Mouse (Mus musculus) heart, embryonic 14.5 days (tissue): ENCODE measurements around the gene Ntmt1. TPM values are rescaled to one million over a fixed set of nuclear protein-coding genes. Genes with fewer than 3 reads are reported as not detected.

ENCODE experiments used
- ATAC-seq: fragments of 200-750 bp; cut with Nextera tagmentation; 2 replicates; pipeline ENCODE4 v1.8.0; 2017; ENCODE audit warnings: low read depth, moderate TSS enrichment; ENCODE audit not compliant: insufficient number of reproducible peaks, insufficient read depth, low FRiP score
- H3K27ac ChIP-seq, 2 experiments: fragments of 200-500 bp in 1 of 2; fragments of 300-500 bp in 1 of 2; sonication (generic) in 1 of 2; replicated peaks in 1 of 2; 2 replicates each; pipeline ENCODE4 v1.5.1; 2012 to 2014; ENCODE audit warnings: low read depth in 2 of 2, low read length in 2 of 2, control low read depth in 1 of 2, mild to moderate bottlenecking in 1 of 2, mixed read lengths in 1 of 2; ENCODE audit not compliant: control insufficient read depth in 1 of 2, insufficient read depth in 1 of 2
- H3K27me3 ChIP-seq: fragments of 300-500 bp; sonication (generic); 2 replicates; pipeline ENCODE4 v1.6.1; 2014; ENCODE audit warnings: mild to moderate bottlenecking, low read length, control low read depth; ENCODE audit not compliant: control insufficient read depth, insufficient read depth
- H3K36me3 ChIP-seq: fragments of 300-500 bp; sonication (generic); 2 replicates; pipeline ENCODE4 v1.6.1; 2014; ENCODE audit warnings: mild to moderate bottlenecking, control low read depth, low read length, mixed read lengths; ENCODE audit not compliant: control insufficient read depth, insufficient read depth
- H3K4me1 ChIP-seq, 2 experiments: fragments of 200-500 bp in 1 of 2; fragments of 300-500 bp in 1 of 2; sonication (generic) in 1 of 2; 2 replicates each; pipeline ENCODE4 v1.6.1; 2012 to 2014; ENCODE audit warnings: low read length in 2 of 2, control low read depth in 1 of 2, mixed read lengths in 1 of 2; ENCODE audit not compliant: control insufficient read depth in 2 of 2, insufficient read depth in 2 of 2
- H3K4me2 ChIP-seq: fragments of 300-500 bp; sonication (generic); 2 replicates; pipeline ENCODE4 v1.6.1; 2014; ENCODE audit warnings: mild to moderate bottlenecking, low read length
- H3K4me3 ChIP-seq, 2 experiments: fragments of 200-500 bp in 1 of 2; fragments of 300-500 bp in 1 of 2; sonication (generic) in 1 of 2; 2 replicates each; pipeline ENCODE4 v1.5.1; 2012 to 2014; ENCODE audit warnings: low read length in 2 of 2, mild to moderate bottlenecking in 2 of 2, control low read depth in 1 of 2, low read depth in 1 of 2, moderate library complexity in 1 of 2; ENCODE audit not compliant: control insufficient read depth in 1 of 2, insufficient read depth in 1 of 2
- H3K9ac ChIP-seq: fragments of 300-500 bp; sonication (generic); 2 replicates; pipeline ENCODE4 v1.6.1; 2014; ENCODE audit warnings: mild to moderate bottlenecking, low read length
- H3K9me3 ChIP-seq: fragments of 300-500 bp; sonication (generic); 2 replicates; pipeline ENCODE4 v1.6.1; 2016; ENCODE audit warnings: low read length, control low read depth; ENCODE audit not compliant: control insufficient read depth
- WGBS: fragments of 180-500 bp; shearing (Covaris S2); extraction: QIAGEN DNeasy Blood & Tissue Kit; methylation state at CpG from one replicate; pipeline ENCODE4 v1.1.7; 2014; 5-methylcytosine and 5-hydroxymethylcytosine counted together
- polyA plus RNA-seq: library from polyadenylated mRNA; unstranded; fragments of >200 nt; fragmentation: Nextera tagmentation; extraction: Ambion mirVana; gene quantifications from 2 replicates; pipeline ENCODE4 v1.2.1, GENCODE M21; 2014

Ntmt1 gene
- polyA plus RNA-seq, 1 experiment from 2014 or later: 84.2 TPM

DNA sequence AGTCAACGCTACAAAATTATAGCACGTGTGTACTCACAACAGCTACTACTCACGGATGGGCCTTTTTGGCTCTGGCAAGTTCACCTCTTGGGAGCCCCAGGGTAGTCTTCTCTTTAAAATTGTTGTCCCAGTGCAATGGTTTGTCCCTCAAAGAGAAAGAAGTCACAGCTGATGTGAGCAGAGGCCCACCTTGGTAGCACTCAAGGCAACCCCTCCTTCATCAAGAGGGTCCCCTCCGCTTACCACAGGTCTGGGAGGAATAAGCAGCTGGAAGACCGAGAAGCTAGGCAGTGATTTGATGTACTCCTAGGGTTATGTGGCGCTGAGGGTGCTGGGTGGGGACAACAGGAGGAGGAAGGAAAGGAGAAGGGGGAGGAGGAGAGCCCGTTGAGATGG is 7.0 kb upstream of the Ntmt1 start:
- H3K27ac ChIP-seq: no peak overlapping the region
- H3K4me3 ChIP-seq: peak overlapping the region in 1 of 2 experiments; percentile 50; a peak in 3 of 4 replicates
- peaks cover 11 to 16% of the 10 kb centered on the region in 2 experiments for H3K4me1 ChIP-seq
- H3K9me3 ChIP-seq: no peaks in the 10 kb centered on the region
- peaks cover 34% of the 10 kb centered on the region for H3K27me3 ChIP-seq
- H3K4me2 ChIP-seq: peak overlapping the region; percentile 94
- 0 out of 2 replicates have a peak overlapping the region, but pooled peaks have one; percentile 67 for H3K9ac ChIP-seq
- no peak for ATAC-seq
- WGBS: 41% methylated on average over 7 of the region's 7 CpGs
- H3K36me3 ChIP-seq: no peaks in the 10 kb centered on the region

DNA sequence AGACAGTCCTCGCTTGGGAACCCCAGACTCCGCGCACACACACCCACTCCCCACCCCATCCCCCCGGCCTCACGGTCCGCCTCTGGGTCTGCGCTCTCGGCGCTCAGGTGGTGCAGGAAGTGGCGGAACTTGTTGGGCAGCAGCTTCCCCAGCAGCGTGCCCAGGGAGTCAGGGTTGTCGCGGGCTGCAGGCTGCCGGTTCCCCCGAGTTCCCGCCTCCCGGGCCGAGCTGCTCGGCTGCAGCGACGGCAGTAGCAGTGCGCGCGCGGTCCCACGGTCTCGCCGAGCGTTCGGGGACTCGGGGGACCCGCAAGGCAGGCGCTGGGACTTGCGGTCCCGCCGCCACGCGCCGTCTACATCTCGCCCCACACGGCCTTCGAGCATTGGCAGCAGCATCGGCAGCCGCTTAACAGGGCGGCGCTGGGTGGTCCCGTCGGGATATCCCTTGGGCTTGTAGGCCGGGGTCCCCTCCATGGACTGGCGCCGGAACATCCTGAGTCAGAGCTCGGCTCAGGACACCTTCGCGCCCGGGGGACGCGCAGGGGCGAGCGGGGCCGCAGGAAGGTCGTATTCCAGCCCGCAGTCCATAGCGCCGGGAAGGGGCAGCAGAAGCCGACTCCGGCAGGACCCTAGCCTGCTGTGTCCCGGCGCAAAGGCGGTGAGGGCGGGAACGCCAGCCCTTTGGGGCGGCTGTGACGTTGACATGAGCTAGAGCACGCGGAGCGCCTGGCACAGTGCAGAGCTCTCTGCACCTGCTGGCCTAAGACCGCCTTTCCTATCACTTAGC is 6.4 kb upstream of the Ntmt1 start:
- no peaks in the 10 kb centered on the region for H3K9me3 ChIP-seq
- H3K27me3 ChIP-seq: peaks cover 34% of the 10 kb centered on the region
- H3K4me3 ChIP-seq: peak overlapping the region; percentile 43 to 50
- ATAC-seq: peak; percentile 39
- H3K27ac ChIP-seq: no peak overlapping the region
- H3K4me2 ChIP-seq: peak overlapping the region; percentile 94
- WGBS: under 1% methylated on average over 73 of the region's 77 CpGs
- no peaks in the 10 kb centered on the region for H3K36me3 ChIP-seq
- H3K4me1 ChIP-seq: peaks cover 8 to 12% of the 10 kb centered on the region in 2 experiments
- H3K9ac ChIP-seq: peak overlapping the region; percentile 67

DNA sequence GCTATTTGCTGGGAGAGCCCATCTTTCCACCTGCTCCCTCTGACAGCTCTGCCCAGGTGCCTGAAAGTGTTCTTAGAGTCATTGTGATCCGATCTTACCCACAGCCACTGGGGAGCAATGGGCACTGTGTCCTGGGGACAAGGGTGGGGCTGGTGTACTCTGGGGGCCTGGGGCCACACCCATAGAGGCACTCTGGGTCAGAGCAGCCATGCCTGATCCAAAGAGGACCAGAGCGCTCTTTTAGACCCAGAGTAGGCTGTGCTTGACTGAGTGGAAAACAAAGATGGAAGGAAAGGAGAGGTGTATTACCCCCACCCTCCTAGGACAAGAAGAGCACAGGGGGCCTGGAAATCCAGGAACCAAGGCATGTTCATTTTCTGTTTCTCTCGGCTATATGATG is 4.0 kb upstream of the Ntmt1 start, which contains the start of gene 1700001O22Rik:
Gene 1700001O22Rik, minus strand, starts transcription at position 58 of the 400 bp plus-strand sequence.
- 80% methylated on average over 3 of the region's 3 CpGs for WGBS
- peaks cover 30% of the 10 kb centered on the region for H3K27me3 ChIP-seq

DNA sequence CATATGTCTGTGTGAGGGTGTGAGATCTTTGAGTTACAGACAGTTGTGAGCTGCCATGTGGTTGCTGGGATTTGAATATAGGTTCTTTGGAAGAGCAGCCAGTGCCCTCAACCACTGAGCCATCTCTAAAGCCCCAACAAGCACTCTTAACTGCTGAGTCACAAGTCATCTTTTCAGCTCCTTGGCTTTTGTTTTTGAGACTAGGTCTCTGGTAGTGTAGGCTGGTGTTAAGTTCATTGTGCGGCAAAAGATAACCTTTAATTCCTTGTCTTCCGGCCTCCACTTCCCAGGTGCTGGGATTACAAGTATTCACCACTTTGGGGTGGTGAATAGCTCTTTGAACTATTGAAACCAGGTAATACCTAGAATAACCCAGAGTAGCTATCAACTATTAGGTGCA is 1.6 kb upstream of the Ntmt1 start:
- no peak overlapping the region for H3K4me3 ChIP-seq
- H3K9me3 ChIP-seq: no peaks in the 10 kb centered on the region
- H3K27ac ChIP-seq: no peak overlapping the region
- peaks cover 12 to 24% of the 10 kb centered on the region in 2 experiments for H3K4me1 ChIP-seq
- H3K4me2 ChIP-seq: no peak overlapping the region
- no peak for ATAC-seq
- no peaks in the 10 kb centered on the region for H3K36me3 ChIP-seq
- WGBS: 83% methylated on average over 2 of the region's 2 CpGs
- peaks cover 10% of the 10 kb centered on the region for H3K27me3 ChIP-seq
- no peak overlapping the region for H3K9ac ChIP-seq

More for the DNA sequence above, 4.0 kb upstream of the Ntmt1 start, which contains the start of gene 1700001O22Rik:
- no peak within 1 kb of the TSS for H3K27ac ChIP-seq
- H3K4me1 ChIP-seq: peaks cover 9% of the 10 kb centered on the region in 2 experiments
- no peak within 1 kb of the TSS for H3K4me2 ChIP-seq
- H3K36me3 ChIP-seq: no peaks in the 10 kb centered on the region
- H3K9ac ChIP-seq: no peak within 1 kb of the TSS
- no peak within 1 kb of the TSS for H3K4me3 ChIP-seq
- ATAC-seq: no peak
- H3K9me3 ChIP-seq: no peaks in the 10 kb centered on the region

DNA sequence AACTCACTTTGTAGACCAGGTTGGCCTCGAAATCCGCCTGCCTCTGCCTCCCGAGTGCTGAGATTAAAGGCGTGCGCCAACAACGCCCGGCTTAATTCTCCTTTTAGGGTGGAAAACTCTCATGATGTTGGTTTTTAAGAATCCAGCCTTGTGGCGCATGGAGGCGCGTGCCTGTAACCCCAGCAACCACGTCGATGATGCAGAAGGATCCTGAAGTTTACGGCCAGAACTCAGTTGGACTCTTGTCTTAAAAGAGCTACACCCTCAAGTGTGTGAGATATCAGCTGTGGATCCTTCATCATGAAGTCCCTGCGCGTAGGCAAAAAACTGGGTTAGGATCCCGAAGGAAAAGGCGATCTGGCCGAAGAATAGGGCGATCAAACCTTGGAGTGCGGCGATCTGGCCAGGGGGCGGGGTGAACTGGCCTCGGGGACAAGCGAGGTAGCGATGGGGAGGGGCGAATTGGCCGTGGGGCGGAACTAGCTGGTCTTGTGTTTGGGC is 429 bp upstream of the Ntmt1 start:
- 8% methylated on average over 28 of the region's 28 CpGs for WGBS
- H3K9me3 ChIP-seq: no peaks in the 10 kb centered on the region
- H3K36me3 ChIP-seq: 0 out of 2 replicates have a peak, but pooled peaks cover 3% of the 10 kb centered on the region
- H3K27me3 ChIP-seq: peaks cover 5% of the 10 kb centered on the region
- H3K4me3 ChIP-seq: peak overlapping the region; percentile 65 to 72
- H3K4me1 ChIP-seq: peaks cover 10 to 18% of the 10 kb centered on the region in 2 experiments
- peak overlapping the region; percentile 75 to 79; a peak in 3 of 4 replicates for H3K27ac ChIP-seq
- H3K4me2 ChIP-seq: peak overlapping the region; percentile 88
- ATAC-seq: no peak
- peak overlapping the region; percentile 76 for H3K9ac ChIP-seq

DNA sequence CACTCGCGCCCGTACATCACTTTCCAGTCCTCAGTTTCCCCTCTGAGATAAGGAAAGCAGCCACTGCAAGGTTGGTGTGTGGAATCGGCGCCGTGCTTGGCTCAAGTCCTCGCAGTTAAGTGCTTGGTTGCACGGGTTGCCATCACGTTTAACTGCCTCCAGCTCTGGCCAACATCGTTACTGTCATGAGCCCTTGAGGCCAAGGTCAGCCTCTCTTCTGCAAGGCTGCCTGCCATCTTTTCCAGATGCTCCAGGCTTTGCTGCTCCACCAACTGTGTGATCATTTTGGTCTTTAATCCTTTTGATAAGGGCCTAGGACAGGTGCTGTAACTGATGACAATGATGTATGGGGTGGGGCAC is 650 bp downstream of the Ntmt1 start:
- WGBS: 1% methylated on average over 10 of the region's 10 CpGs
- Histone ChIP-seq H3K9ac (peak overlapping the region; percentile 89), H3K4me1 (peaks cover 10 to 18% of the 10 kb centered on the region in 2 experiments), H3K4me3 (peak overlapping the region; percentile 65 to 72), H3K36me3 (peaks cover 13% of the 10 kb centered on the region), H3K9me3 (no peaks in the 10 kb centered on the region), H3K4me2 (peak overlapping the region; percentile 88), H3K27me3 (no peaks in the 10 kb centered on the region), H3K27ac (peak overlapping the region; percentile 87 to 89)
- ATAC-seq: no peak

DNA sequence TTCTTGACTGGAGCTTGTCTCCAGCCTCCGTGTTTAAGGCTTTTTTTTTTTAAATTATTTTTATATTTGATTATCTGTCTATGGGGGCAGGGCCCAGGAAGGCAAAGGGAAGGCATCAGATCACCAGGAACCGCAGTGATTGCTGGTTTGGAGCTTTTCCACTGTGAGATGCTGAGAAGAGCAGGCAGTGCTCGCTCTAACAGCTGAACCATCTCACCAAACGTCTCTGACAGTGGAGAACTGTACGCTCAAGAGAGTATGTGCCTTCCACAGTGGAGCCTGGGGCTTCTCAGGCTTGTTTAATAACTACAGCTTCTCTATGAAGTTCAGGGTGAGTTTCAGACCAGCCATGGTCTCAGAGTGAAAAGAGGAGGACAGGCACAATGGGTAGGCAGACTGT is 1.9 kb downstream of the Ntmt1 start:
- Histone ChIP-seq H3K27me3 (no peaks in the 10 kb centered on the region), H3K9me3 (no peaks in the 10 kb centered on the region), H3K36me3 (peaks cover 25% of the 10 kb centered on the region), H3K4me1 (peaks cover 10 to 18% of the 10 kb centered on the region in 2 experiments), H3K4me2 (peak overlapping the region; percentile 24; the same call in 1 of the 2 replicates), H3K4me3 (no peak overlapping the region), H3K9ac (no peak overlapping the region), H3K27ac (no peak overlapping the region)
- WGBS: 75% methylated on average over 5 of the region's 5 CpGs
- ATAC-seq: no peak
